24 mouse cellular contexts compared by ENCODE assay signal in genomic region chr6:53891109-53891508, GRCm38 (mm10).
DNase-seq lines count a peak whose midpoint lies in the region; ATAC-seq and TF ChIP-seq lines count a peak whose summit lies in the region.
"Had no signal": no experiment of that assay in that cellular context is flagged by ENCODE, and none has a peak within 500 bp of the region (broad histone marks: within the 10 kb centered on the region; RNA-seq: fewer than 3 reads in every experiment).

No protein-coding gene starts in this region.

- H3K27ac ChIP-seq in kidney, embryonic 15.5 days: peak overlapping the region; percentile 54; the same call in 1 of the 2 replicates
- H3K27ac ChIP-seq in limb, embryonic 14.5 days (replicated peaks; ENCODE audit: low read depth, low read length): no peak overlapping the region
- H3K27ac ChIP-seq in limb, embryonic 10.5 days: no peak overlapping the region
- H3K27ac ChIP-seq: embryonic facial prominence, embryonic 10.5 days; embryonic facial prominence, embryonic 12.5 days; forebrain, embryonic 13.5 days; forebrain, embryonic 15.5 days had no signal

- H3K4me2 ChIP-seq in kidney, embryonic 15.5 days: no peak overlapping the region
- H3K4me2 ChIP-seq in limb, embryonic 14.5 days (replicated peaks; ENCODE audit: low read depth, low read length, severe bottlenecking): no peak overlapping the region
- H3K4me2 ChIP-seq: embryonic facial prominence, embryonic 12.5 days; forebrain, embryonic 13.5 days; forebrain, embryonic 15.5 days had no signal

- ATAC-seq in kidney, embryonic 15.5 days (replicated peaks; ENCODE audit: low FRiP score): 0 out of 2 replicates have a peak, but pooled peaks have one; percentile 29
- ATAC-seq in limb, embryonic 14.5 days (ENCODE audit: low FRiP score, low read depth): no peak
- ATAC-seq: activated CD4-positive, CD25-positive, alpha-beta regulatory T cell, adult 4 months; CD4-positive, CD25-positive, alpha-beta regulatory T cell, adult 4 months; forebrain, embryonic 13.5 days; forebrain, embryonic 15.5 days; Patski had no signal

- TF ChIP-seq POLR2A in limb, embryonic 14.5 days (IDR thresholded peaks at IDR 0.05; ENCODE audit: borderline replicate concordance, extremely low read depth, insufficient read depth, insufficient read length): no peak

- peaks cover 14% of the 10 kb centered on the region; the same call in 1 of the 2 replicates for H3K4me1 ChIP-seq in kidney, embryonic 15.5 days
- peaks cover 2% of the 10 kb centered on the region; the same call in 1 of the 2 replicates for H3K4me1 ChIP-seq in limb, embryonic 14.5 days (ENCODE audit: control insufficient read depth, insufficient read depth, low read length)
- peaks cover 7% of the 10 kb centered on the region; the same call in 1 of the 2 replicates for H3K4me1 ChIP-seq in limb, embryonic 10.5 days
- H3K4me1 ChIP-seq: embryonic facial prominence, embryonic 12.5 days; forebrain, embryonic 13.5 days; forebrain, embryonic 15.5 days had no signal

- no peak overlapping the region for H3K4me3 ChIP-seq in kidney, embryonic 15.5 days (replicated peaks)
- no peak overlapping the region for H3K4me3 ChIP-seq in limb, embryonic 14.5 days (replicated peaks; ENCODE audit: low read length)
- H3K4me3 ChIP-seq in limb, embryonic 10.5 days: no peak overlapping the region
- H3K4me3 ChIP-seq: embryonic facial prominence, embryonic 10.5 days; embryonic facial prominence, embryonic 12.5 days; forebrain, embryonic 13.5 days; forebrain, embryonic 15.5 days had no signal

- H3K27me3 ChIP-seq in kidney, embryonic 15.5 days: no peaks in the 10 kb centered on the region
- H3K27me3 ChIP-seq in limb, embryonic 14.5 days (ENCODE audit: control insufficient read depth, insufficient read depth, low read length): no peaks in the 10 kb centered on the region
- H3K27me3 ChIP-seq in limb, embryonic 10.5 days (ENCODE audit: low read depth, poor library complexity, severe bottlenecking): no peaks in the 10 kb centered on the region
- H3K27me3 ChIP-seq: CH12.LX; embryonic facial prominence, embryonic 12.5 days; forebrain, embryonic 13.5 days; forebrain, embryonic 15.5 days; Patski had no signal

- DNase-seq in heart, adult 11 months: peak; percentile 2
- DNase-seq in heart, postnatal 4 days: no peak
- DNase-seq in kidney, postnatal 36 days: no peak
- DNase-seq in limb, embryonic 14.5 days (ENCODE audit: low spot score): peak; percentile 56
- DNase-seq in limb, embryonic 10.5 days (ENCODE audit: low spot score): no peak
- DNase-seq: adrenal gland, adult 8-10 months; adrenal gland, postnatal 14 days; adrenal gland, postnatal 36 days; B cell, adult 2 months; cerebellum, adult 11-12 months; cerebellum, adult 2 months; cerebellum, adult 9-10 months; cerebellum, postnatal 10 days; cerebellum, postnatal 25 days had no signal

- H3K9ac ChIP-seq in kidney, embryonic 15.5 days: no peak overlapping the region
- H3K9ac ChIP-seq in limb, embryonic 14.5 days (ENCODE audit: low read depth, low read length, severe bottlenecking): no peak overlapping the region
- H3K9ac ChIP-seq: embryonic facial prominence, embryonic 12.5 days; forebrain, embryonic 13.5 days; forebrain, embryonic 15.5 days had no signal

- no peaks in the 10 kb centered on the region for H3K9me3 ChIP-seq in kidney, embryonic 15.5 days (replicated peaks)
- H3K9me3 ChIP-seq in limb, embryonic 14.5 days (ENCODE audit: control insufficient read depth, low read length): no peaks in the 10 kb centered on the region
- no peaks in the 10 kb centered on the region for H3K9me3 ChIP-seq in limb, embryonic 10.5 days (replicated peaks)
- H3K9me3 ChIP-seq: embryonic facial prominence, embryonic 10.5 days; embryonic facial prominence, embryonic 12.5 days; forebrain, embryonic 13.5 days; forebrain, embryonic 15.5 days had no signal

- no peaks in the 10 kb centered on the region for H3K36me3 ChIP-seq in kidney, embryonic 15.5 days
- no peaks in the 10 kb centered on the region for H3K36me3 ChIP-seq in limb, embryonic 14.5 days (ENCODE audit: control insufficient read depth, insufficient read depth, low read length)
- H3K36me3 ChIP-seq in limb, embryonic 10.5 days: no peaks in the 10 kb centered on the region
- H3K36me3 ChIP-seq: embryonic facial prominence, embryonic 10.5 days; embryonic facial prominence, embryonic 12.5 days; forebrain, embryonic 15.5 days; G1E had no signal

- WGBS in kidney, embryonic 15.5 days: 26% methylated on average over 3 of the region's 3 CpGs
- 25% methylated on average over 3 of the region's 3 CpGs for WGBS in limb, embryonic 14.5 days
- WGBS in limb, embryonic 10.5 days: 38% methylated on average over 3 of the region's 3 CpGs

Comparison
In these comparisons a context has a peak if more than half of its experiments do, and no peak if none do; other contexts are left out.
1. DNase-seq: peak in heart, adult 11 months (single experiment) and limb, embryonic 14.5 days (single experiment); none in heart, postnatal 4 days (single experiment), kidney, postnatal 36 days (0 of 2) and limb, embryonic 10.5 days (single experiment).